Mouse (Mus musculus): ENCODE measurements around the gene Igsf23. TPM values are rescaled to one million over a fixed set of nuclear protein-coding genes. Genes with fewer than 3 reads are reported as not detected.

The Igsf23 gene
- polyA plus RNA-seq, 1 experiment = 2.1 TPM

- no peaks in the 10 kb centered on the region for H3K27me3 ChIP-seq (ENCODE audit: control insufficient read depth, insufficient read depth, low read length, poor library complexity, severe bottlenecking)
- H3K9ac ChIP-seq (ENCODE audit: low read depth, poor library complexity, severe bottlenecking) = no peak overlapping the region
- H3K27ac ChIP-seq (ENCODE audit: insufficient read depth, low read length) = peak overlapping the region; percentile 12; the same call in 1 of the 2 replicates
- no peaks in the 10 kb centered on the region for H3K36me3 ChIP-seq (ENCODE audit: control insufficient read depth, insufficient read depth, low read length, poor library complexity, severe bottlenecking)
- no peaks in the 10 kb centered on the region for H3K9me3 ChIP-seq (replicated peaks; ENCODE audit: control insufficient read depth, insufficient read depth, low read length, poor library complexity, severe bottlenecking)
- H3K4me3 ChIP-seq (ENCODE audit: low read depth, low read length) = no peak overlapping the region
- TF ChIP-seq CTCF (IDR thresholded peaks at IDR 0.05; ENCODE audit: low read depth, low read length) (no peak), EP300 (IDR thresholded peaks at IDR 0.05; ENCODE audit: insufficient read depth, low read depth, low read length) (no peak), POLR2A (IDR thresholded peaks at IDR 0.05; ENCODE audit: insufficient read depth, low read length) (no peak)
- peaks cover 5% of the 10 kb centered on the region for H3K4me1 ChIP-seq (ENCODE audit: control insufficient read depth, insufficient read depth, low read length)
Measured at GRCm38 (mm10) chr7:19952320-19952986, 1.9 kb upstream of the Igsf23 start.

GRCm38 (mm10) chr7:19949996-19950395 lies 560 bp downstream of the Igsf23 start:
- TF ChIP-seq CTCF (IDR thresholded peaks at IDR 0.05; ENCODE audit: low read depth, low read length) (no peak), POLR2A (IDR thresholded peaks at IDR 0.05; ENCODE audit: insufficient read depth, low read length) (no peak), EP300 (IDR thresholded peaks at IDR 0.05; ENCODE audit: insufficient read depth, low read depth, low read length) (peak; percentile 74)
- Histone ChIP-seq H3K4me3 (ENCODE audit: low read depth, low read length) (peak overlapping the region; percentile 43), H3K9me3 (replicated peaks; ENCODE audit: control insufficient read depth, insufficient read depth, low read length, poor library complexity, severe bottlenecking) (no peaks in the 10 kb centered on the region), H3K27ac (ENCODE audit: insufficient read depth, low read length) (peak overlapping the region; percentile 8; the same call in 1 of the 2 replicates), H3K36me3 (ENCODE audit: control insufficient read depth, insufficient read depth, low read length, poor library complexity, severe bottlenecking) (no peaks in the 10 kb centered on the region), H3K9ac (ENCODE audit: low read depth, poor library complexity, severe bottlenecking) (peak overlapping the region; percentile 38), H3K27me3 (ENCODE audit: control insufficient read depth, insufficient read depth, low read length, poor library complexity, severe bottlenecking) (no peaks in the 10 kb centered on the region), H3K4me1 (ENCODE audit: control insufficient read depth, insufficient read depth, low read length) (peaks cover 5% of the 10 kb centered on the region)

DNA sequence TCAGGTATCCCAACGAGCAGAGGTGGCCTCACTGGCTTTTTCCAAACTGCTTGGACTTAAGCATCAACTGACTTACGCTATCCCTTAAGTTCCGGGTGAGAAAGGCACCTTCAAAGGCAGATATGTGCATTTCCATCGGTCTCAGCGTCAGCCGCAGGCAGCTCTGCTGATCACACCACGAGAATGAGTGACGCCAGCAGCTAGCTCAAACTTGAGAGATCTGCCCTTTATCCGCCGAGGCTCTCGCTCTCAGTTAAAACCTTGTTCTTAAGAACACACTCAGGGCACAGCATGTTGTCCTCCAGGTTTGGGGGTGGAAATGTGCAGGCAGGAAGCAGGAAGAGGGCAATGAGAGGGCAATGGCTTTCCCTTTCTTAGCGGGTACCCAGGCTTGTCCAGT lies 1.6 kb downstream of the Igsf23 start:
- H3K9ac ChIP-seq (ENCODE audit: low read depth, poor library complexity, severe bottlenecking) = no peak overlapping the region
- H3K4me1 ChIP-seq (ENCODE audit: control insufficient read depth, insufficient read depth, low read length) = peaks cover 5% of the 10 kb centered on the region
- H3K36me3 ChIP-seq (ENCODE audit: control insufficient read depth, insufficient read depth, low read length, poor library complexity, severe bottlenecking) = no peaks in the 10 kb centered on the region
- no peaks in the 10 kb centered on the region for H3K9me3 ChIP-seq (replicated peaks; ENCODE audit: control insufficient read depth, insufficient read depth, low read length, poor library complexity, severe bottlenecking)
- no peak for TF ChIP-seq POLR2A (IDR thresholded peaks at IDR 0.05; ENCODE audit: insufficient read depth, low read length)
- no peak for TF ChIP-seq EP300 (IDR thresholded peaks at IDR 0.05; ENCODE audit: insufficient read depth, low read depth, low read length)
- no peak for TF ChIP-seq CTCF (IDR thresholded peaks at IDR 0.05; ENCODE audit: low read depth, low read length)
- H3K4me3 ChIP-seq (ENCODE audit: low read depth, low read length) = no peak overlapping the region
- no peaks in the 10 kb centered on the region for H3K27me3 ChIP-seq (ENCODE audit: control insufficient read depth, insufficient read depth, low read length, poor library complexity, severe bottlenecking)
- H3K27ac ChIP-seq (ENCODE audit: insufficient read depth, low read length) = no peak overlapping the region

DNA sequence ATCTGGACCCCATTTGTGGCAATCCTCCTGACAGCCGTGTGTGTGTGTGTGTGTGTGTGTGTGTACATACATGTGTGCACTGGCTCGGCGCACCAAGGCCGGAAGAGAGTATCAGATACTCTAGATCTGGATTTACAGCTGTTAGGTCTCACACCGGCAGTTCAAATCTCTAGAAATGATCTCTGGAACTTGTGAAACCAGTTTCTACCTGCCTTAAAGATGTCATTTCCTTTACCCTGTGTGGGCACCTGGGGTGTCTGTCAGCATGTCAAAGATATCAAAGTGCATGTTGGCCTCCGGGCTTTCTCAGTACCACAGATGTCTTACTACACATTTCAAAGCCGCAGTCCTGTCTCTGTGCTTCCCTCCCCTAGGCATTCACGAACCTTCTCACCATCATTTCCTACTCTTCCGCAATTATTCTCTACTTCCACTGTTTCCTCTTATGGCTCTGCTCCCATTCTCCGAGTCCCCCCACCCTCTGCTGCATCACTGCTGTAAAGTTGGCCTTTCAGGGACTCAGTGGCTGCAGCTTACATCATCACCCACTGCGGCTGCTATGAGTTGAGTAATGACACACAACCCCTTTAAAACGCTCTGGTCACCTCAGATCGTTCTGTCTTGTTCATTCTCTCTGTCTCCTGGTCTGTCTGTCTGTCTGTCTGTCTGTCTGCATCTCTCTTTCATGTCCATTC lies 4.6 kb downstream of the Igsf23 start:
- Histone ChIP-seq H3K4me3 (ENCODE audit: low read depth, low read length) (no peak overlapping the region), H3K27me3 (ENCODE audit: control insufficient read depth, insufficient read depth, low read length, poor library complexity, severe bottlenecking) (no peaks in the 10 kb centered on the region), H3K27ac (ENCODE audit: insufficient read depth, low read length) (no peak overlapping the region), H3K36me3 (ENCODE audit: control insufficient read depth, insufficient read depth, low read length, poor library complexity, severe bottlenecking) (no peaks in the 10 kb centered on the region), H3K4me1 (ENCODE audit: control insufficient read depth, insufficient read depth, low read length) (peaks cover 5% of the 10 kb centered on the region), H3K9me3 (replicated peaks; ENCODE audit: control insufficient read depth, insufficient read depth, low read length, poor library complexity, severe bottlenecking) (no peaks in the 10 kb centered on the region), H3K9ac (ENCODE audit: low read depth, poor library complexity, severe bottlenecking) (no peak overlapping the region)
- TF ChIP-seq POLR2A (IDR thresholded peaks at IDR 0.05; ENCODE audit: insufficient read depth, low read length) = no peak
- TF ChIP-seq EP300 (IDR thresholded peaks at IDR 0.05; ENCODE audit: insufficient read depth, low read depth, low read length) = no peak
- no peak for TF ChIP-seq CTCF (IDR thresholded peaks at IDR 0.05; ENCODE audit: low read depth, low read length)

DNA sequence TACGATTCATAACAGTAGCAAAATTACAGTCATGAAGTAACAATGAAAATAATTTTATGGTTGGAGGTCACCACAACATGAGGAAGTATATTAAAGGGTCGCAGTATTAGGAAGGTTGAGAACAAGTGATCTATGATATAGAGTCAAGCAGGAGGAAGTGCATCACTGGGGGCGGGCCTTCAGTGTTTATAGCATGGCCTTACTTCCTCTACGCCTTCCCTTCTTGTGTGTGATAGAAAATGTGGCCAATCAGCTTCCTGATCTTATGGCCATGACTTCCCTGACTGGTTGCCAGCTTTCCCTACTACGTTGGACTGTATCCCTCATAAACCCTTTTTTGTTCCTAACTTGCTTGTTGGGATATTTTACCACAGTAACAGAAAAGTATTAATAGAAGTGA lies 5.4 kb downstream of the Igsf23 start:
- Histone ChIP-seq H3K27me3 (ENCODE audit: control insufficient read depth, insufficient read depth, low read length, poor library complexity, severe bottlenecking) (no peaks in the 10 kb centered on the region), H3K36me3 (ENCODE audit: control insufficient read depth, insufficient read depth, low read length, poor library complexity, severe bottlenecking) (no peaks in the 10 kb centered on the region), H3K9ac (ENCODE audit: low read depth, poor library complexity, severe bottlenecking) (no peak overlapping the region), H3K27ac (ENCODE audit: insufficient read depth, low read length) (no peak overlapping the region), H3K4me1 (ENCODE audit: control insufficient read depth, insufficient read depth, low read length) (peaks cover 3% of the 10 kb centered on the region), H3K4me3 (ENCODE audit: low read depth, low read length) (no peak overlapping the region), H3K9me3 (replicated peaks; ENCODE audit: control insufficient read depth, insufficient read depth, low read length, poor library complexity, severe bottlenecking) (no peaks in the 10 kb centered on the region)
- TF ChIP-seq EP300 (IDR thresholded peaks at IDR 0.05; ENCODE audit: insufficient read depth, low read depth, low read length) (no peak), POLR2A (IDR thresholded peaks at IDR 0.05; ENCODE audit: insufficient read depth, low read length) (no peak), CTCF (IDR thresholded peaks at IDR 0.05; ENCODE audit: low read depth, low read length) (no peak)

- Histone ChIP-seq H3K4me1 (ENCODE audit: control insufficient read depth, insufficient read depth, low read length) (peaks cover 3% of the 10 kb centered on the region), H3K9ac (ENCODE audit: low read depth, poor library complexity, severe bottlenecking) (no peak overlapping the region), H3K9me3 (replicated peaks; ENCODE audit: control insufficient read depth, insufficient read depth, low read length, poor library complexity, severe bottlenecking) (no peaks in the 10 kb centered on the region), H3K4me3 (ENCODE audit: low read depth, low read length) (no peak overlapping the region), H3K27me3 (ENCODE audit: control insufficient read depth, insufficient read depth, low read length, poor library complexity, severe bottlenecking) (no peaks in the 10 kb centered on the region), H3K36me3 (ENCODE audit: control insufficient read depth, insufficient read depth, low read length, poor library complexity, severe bottlenecking) (no peaks in the 10 kb centered on the region), H3K27ac (ENCODE audit: insufficient read depth, low read length) (no peak overlapping the region)
- TF ChIP-seq EP300 (IDR thresholded peaks at IDR 0.05; ENCODE audit: insufficient read depth, low read depth, low read length) = no peak
- TF ChIP-seq CTCF (IDR thresholded peaks at IDR 0.05; ENCODE audit: low read depth, low read length) = no peak
- TF ChIP-seq POLR2A (IDR thresholded peaks at IDR 0.05; ENCODE audit: insufficient read depth, low read length) = no peak
Measured at GRCm38 (mm10) chr7:19944709-19945108, 5.8 kb downstream of the Igsf23 start.
